Mouse (Mus musculus): ENCODE results near the gene Mrpl2.

The Mrpl2 gene

DNA sequence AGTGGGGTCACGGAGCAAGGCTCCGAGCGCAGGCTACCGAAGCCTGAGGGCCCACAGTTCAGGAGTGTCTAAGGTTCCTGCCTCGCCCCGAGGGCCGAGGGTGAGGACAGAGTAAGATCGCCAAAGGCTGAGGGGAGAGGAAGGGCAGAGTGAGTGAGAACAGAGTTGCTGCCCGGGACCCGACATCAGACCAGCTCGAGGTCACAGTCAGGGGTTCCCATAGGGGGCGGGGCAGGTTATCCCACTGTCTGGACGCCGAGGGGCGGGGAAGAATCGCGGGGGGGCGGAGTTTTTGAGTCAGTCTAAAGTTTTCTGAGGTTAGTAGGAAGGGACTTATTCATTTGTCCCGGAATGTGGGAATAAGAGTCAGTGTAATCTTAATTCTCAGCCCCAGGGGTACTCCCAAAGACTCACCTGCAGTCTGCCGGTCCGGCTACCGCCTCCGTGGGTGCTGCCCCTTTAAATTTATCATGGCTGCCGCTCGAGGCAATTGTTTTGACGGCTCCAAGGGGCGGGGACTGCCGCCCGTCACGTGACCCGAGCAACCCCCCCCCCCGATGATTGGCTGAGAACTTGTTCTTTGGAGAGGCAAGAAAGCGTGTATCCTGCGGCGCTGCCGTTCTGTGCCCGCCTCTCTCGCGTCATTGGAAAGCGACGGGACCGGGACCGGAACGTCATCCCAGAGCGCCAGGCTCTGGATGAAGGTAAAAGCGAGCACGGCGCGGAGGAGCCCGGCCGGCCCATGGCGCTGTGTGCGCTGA, at the start of gene Mrpl2, which contains the start of gene Klc4:
TSS of gene Mrpl2 (plus strand) at position 669 of the 761 bp plus-strand sequence.
TSS of gene Klc4 (minus strand) at position 462 of the 761 bp plus-strand sequence.
- peak; percentile 98 for DNase-seq (ENCODE audit: low spot score in 2 of 2)

DNA sequence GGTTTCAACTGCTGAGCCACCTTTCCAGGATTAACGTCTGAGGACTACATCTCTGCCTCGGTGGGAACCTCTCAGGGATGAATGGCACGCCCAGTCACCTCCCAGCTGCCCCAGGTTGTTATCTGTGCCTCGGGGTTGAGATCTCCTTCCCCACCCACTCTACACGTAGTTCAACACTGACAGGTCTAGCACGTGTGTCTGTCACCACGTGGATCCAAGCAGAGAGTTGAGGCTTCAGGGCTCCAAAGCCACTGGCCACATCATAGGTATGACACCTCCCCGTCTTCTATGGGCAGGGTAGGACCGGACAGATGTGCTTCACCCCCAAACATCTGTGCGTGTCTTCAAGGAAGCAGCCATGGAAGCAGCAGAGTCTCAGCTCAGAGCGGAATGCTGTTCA, 48.1 kb upstream of the Mrpl2 start:
- no peak for DNase-seq (ENCODE audit: low spot score in 2 of 2)

DNA sequence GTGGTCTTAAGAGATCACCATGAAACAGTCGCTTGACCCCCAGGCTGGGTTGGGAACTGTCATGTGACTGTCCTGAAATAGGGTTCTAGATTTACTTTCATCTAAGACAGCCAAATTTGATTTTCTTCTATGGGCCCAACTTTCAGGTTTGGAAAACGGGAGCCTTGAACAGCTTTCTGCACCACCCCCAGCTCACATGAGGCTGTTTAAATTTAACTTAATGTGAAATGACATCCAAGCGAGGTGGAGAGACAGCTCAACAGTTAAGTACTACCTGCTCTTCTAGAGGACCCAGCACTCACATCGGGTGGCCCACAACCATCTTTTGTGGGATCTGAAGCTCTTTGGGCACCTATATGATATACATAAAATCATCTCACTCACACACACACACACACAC, 47.1 kb upstream of the Mrpl2 start:
- DNase-seq (ENCODE audit: low spot score in 2 of 2), result no peak

DNA sequence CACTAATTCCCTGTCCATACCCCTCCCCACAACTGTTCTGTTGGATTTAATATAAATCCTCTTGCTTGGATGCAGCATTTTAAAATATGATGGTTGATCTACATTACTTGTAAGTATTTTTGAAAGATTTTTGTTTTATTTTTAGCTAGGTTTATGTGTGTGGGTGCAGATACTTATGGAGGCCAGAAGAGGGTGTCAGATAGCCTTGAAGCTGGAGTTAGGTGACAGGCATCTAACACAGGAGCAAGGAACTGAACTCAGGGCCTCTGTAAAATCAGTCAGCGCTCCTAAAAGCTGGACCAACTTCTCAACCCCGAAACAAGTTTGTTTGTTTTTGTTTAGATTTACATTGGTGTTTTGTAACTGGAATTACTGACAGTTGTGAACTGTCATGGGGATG, 45.5 kb upstream of the Mrpl2 start:
- DNase-seq (ENCODE audit: low spot score in 2 of 2), result no peak

DNA sequence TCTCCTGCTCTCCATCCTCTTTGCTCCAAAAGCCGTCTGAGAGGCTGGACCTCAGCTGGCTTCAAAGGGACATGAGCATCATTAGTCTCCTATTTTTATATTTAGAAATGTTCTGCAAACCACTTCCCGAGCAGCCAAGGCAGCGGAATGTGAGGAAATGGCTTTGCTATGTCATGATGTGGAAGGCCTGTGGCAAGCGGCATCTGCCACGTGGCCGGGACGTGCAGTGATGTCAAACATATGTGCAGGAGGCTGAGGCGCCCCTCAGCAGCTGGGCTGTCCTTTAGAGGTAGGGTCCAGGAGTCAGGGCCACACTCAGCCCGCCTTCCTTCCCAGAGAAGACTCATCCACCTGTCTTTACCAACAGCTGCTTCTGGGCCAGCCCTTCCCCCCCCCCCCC, 43.8 kb upstream of the Mrpl2 start:
- no peak for DNase-seq (ENCODE audit: low spot score in 2 of 2)

DNA sequence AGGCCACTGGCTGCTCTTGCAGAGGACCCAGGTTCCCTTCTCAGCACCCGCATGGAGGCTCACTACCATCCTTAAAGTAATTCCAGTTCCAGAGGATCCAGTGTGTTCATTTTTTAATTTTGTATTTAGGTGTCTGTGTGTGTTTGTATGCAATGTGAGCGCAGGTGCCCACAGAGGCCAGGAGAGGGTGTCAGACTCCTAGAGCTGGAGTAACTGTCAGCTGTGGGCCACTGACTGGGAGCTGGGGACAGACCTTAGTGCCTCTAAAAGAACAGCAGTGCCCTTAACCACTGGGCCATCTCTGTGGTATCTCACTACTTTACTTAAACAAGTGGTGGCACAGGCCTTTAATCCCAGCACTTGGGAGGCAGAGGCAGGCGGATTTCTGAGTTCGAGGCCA, 42.8 kb upstream of the Mrpl2 start:
- no peak for DNase-seq (ENCODE audit: low spot score in 2 of 2)

DNA sequence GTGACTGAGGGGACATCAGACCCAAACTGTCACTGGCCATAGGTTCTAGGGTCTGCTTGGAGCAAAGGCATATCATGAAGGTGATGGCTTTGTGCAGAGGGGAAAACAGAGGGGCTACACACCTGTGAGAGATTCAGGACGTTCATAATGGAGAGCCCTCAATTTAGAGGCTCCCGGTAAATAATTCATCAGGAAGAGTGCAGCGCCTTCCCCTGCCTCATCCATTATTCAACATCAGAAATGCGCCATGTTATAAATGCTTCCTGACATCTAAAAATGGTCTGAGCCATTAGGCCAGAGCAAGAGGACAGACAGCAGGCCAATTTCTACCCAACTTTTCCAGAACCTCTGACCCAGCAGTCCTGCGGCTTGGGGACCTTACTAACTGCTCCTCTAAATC, 40.9 kb upstream of the Mrpl2 start:
- no peak for DNase-seq (ENCODE audit: low spot score in 2 of 2)

DNA sequence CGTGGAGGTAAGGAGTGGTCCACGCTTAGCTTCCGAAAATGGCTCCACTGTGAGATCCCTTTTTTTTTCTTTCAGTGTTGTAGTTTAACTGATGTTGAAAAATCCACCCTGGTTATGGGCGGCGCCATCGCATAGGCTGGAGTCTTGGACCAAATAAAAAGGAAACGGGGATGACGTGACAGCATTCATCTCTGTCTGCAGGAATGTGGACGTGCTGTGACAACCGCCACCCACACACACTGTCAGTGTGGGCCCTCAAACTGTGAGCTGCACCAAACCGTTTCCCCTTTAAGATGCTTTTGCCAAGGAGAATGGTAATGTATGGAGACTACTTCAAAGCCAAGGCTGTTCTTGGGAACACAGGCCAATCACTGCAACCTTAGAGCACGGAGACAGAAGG, 40.0 kb upstream of the Mrpl2 start:
- DNase-seq (ENCODE audit: low spot score in 2 of 2), result no peak

DNA sequence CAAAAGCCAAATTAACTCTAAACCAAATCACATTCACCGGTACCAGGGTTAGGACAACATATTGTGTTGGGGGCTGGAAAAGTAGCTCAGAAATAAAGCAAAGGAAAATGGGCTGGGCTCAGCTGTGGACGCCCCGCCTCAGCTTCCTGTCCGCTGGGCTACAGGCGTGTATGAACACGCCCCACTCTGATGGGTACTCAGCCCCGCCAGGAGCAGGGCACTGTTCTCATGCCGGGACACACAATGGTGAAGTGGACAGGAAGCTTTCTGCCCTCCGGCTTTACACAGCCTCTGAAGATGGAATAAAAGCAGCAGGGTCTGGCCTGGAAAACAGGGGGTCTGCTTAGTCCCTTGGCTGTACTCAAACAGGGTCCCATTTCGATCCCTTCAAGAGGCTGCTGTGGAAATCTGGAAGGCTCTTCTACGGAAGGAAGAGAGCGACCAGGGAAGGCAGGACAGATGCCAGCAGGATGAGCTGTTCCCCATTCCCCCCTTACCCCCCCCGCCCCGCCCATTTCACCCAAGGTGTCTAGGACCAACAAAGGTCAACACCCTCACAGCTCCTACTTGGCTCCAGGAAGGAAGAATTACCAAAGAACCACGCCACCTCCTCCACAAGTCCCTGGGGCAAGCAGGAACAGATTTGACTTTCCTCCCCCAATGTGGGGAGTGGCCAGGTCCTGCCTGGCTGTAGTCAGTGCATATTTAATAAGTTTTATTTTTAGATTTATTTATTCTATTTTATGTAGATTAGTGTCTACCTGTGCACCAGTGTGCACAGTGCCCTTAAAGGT, 36.1 kb upstream of the Mrpl2 start:
- no peak for DNase-seq (ENCODE audit: low spot score in 2 of 2)

DNA sequence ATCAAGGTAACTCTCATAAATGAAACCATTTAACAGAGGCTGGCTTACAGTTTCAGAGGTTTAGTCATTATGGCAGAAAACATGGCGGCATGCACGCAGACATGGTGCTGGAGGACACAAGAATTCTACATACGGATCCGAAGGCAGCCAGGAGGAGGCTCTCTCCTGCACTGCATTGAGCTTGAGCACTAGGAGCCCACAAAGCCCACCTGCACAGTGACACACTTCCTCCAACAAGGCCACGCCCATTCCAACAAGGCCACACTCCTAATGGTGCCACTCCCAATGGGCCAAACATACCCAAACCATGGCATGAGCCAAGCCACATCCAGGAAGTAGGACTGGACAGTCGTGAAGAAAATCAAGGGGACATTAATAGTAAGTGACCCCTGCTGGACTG, 34.7 kb upstream of the Mrpl2 start:
- no peak for DNase-seq (ENCODE audit: low spot score in 2 of 2)

DNA sequence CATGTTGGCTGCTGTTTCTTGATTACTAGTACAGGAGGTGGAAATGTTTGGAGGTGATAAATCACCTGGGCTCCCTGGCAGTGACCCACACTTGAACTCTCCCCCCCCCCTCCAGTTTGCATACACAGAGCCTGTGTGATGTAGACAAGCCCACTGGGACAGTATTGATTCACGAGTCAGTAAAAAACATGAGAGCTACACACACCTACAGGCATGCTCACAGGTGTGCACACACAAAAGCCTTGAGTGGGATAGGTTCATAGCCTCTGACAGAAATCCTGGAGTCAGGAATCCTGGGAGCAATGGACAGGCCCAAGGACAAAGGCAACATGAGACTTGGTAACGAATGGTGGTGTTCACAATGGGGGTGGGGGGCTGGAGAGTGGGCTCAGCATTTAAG, 33.8 kb upstream of the Mrpl2 start:
- no peak for DNase-seq (ENCODE audit: low spot score in 2 of 2)

DNA sequence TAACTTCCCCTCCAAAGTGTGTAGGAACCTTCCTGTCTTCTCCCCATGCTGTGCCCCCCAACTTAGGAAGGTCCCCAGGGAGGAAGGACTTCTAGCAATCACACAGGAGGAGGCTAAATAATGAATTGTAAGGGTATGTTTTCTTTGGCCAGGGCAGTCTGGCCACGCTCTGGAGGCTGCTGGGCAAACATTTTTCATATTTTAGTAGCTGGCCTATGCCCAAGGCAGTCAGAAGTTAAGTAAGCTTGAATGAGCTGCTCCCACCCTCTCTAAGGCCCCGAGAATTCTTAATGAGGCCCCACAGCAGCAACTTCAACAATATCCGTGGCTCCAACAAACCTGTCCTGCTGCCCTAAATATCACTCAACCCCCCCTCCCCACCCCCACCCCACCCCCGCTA, 33.2 kb upstream of the Mrpl2 start:
- DNase-seq (ENCODE audit: low spot score in 2 of 2), result no peak

DNA sequence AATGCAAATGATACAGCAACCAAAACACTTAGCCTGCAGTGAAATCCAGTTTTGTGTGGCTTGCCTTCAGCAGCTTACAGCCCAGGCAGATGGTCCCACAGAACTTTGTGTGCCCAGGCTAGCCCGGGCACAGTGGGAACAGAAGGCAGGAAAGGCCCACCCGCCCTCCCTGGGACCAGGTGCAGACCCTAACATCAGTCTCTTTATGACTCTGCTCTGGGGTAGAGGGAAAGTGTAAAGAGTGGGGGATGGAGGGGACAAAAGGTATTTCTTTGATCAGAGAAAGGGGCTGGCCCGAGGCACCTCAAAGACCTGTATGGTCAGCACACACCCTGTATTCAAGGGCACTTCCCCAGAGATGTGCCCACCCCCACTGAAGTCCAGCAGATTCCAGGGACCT, 32.8 kb upstream of the Mrpl2 start:
- DNase-seq (ENCODE audit: low spot score in 2 of 2), result no peak

DNA sequence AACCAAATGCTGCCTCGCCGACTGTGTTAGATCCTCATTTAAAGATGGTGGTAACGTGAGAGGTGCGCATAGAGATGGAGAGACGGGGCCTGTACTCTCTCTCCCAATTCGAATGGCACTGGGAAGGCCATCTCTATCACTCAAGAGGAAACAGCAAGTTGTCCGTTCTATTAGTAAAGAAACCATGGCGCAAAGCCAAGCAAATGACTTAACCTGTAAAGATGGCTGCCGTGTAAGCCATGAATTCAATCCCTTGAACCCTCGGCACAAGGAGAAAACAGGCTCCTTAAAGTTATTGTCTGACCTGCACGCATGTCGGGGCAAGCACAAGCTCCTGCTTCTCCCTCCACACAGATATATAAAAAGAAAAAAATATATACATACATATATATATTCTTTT, 28.2 kb upstream of the Mrpl2 start:
- DNase-seq (ENCODE audit: low spot score in 2 of 2), result no peak

DNA sequence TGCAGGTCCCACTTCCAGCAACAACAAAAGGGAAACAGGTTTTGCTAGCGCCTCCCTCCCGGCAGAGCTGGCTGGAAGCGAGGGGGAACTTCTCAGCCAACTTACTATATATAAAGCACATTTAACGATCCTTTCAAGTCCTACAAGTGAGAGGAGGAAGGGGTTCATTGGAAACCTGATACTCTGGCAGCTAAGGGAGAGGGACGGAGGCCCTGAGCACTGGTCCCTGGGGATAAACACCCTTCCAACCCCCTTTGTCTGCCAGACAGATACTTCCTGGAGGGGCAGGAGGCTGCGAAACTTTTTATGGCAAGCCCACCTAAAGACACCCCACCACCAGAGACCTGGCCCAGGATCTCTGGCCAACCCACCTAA, 27.6 kb upstream of the Mrpl2 start:
- no peak for DNase-seq (ENCODE audit: low spot score in 2 of 2)

DNA sequence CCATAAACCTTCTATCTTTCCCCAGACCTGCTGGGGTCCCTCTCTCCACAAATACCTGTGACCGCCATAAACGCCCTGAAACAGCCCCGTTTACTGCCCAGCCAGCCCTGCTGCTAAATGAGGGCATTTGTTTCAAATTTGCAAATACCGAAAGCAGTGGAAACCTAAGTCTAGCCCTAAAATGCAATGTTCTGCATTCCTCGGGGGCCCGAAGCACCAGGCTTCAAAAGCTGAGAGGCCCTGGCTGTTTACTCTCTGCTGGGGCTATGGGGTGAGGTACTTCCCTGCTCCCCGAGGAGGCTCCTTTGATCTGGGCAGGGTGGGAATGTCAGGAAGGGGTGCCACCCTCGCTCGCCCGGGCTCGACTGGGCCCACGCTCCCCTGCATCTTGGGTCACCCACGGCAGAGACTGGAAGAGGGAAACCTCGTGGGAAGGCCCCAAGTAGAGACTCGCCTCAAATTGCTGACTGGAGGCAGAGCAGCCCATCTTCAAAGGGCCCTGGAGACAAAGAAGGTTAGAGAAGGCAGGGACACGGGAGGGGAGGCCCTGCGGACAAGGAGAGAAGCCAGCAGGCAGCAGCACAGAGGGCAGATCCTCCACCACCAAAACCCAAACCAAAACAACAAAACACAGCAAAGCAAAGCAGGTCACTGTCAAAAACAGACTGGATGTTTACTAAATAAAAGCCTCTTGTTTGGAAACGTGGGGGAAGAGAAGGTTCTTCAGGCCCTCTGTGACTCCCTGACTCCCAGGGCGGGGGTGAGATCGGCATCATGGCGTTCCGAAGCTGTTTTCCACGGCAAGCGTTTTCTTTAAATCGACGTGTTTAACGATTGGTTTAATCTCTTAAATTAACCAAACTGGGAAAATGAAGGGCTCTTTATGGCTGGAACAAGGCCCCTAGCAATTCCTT, 27.0 kb upstream of the Mrpl2 start:
- DNase-seq (ENCODE audit: low spot score in 2 of 2), result no peak

DNA sequence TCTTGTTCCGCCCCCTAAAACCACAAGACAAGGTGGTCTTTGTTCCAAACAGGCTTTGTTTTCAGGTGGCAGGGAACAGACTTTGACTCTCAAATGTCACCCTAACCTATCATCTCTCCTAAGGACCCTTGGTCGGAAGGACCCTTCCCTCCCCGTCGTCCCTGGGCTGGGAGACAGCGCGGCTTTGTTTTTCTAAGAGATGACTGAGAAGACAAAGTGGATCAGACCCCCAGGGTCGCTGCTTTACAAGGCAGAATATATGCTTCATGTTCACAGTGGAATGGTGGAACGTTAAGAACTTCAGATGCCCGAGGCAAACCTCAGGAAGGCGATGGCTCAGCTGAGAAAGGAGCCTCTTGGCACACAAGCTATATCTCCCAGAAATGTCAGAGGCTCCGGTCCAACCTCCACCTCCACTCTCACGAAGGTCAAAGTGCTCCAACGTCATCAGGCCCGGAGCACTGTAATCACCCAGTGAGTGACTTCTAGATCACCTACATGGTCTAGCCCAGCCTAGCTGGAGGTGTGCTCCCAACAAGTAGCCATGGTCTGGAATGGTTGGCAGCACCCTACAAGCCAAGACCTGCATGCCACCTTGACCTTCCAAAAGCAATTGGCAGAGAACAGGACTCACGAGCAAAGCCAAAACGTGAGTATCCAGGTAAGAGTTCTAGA, 26.2 kb upstream of the Mrpl2 start:
- DNase-seq (ENCODE audit: low spot score in 2 of 2), result no peak

DNA sequence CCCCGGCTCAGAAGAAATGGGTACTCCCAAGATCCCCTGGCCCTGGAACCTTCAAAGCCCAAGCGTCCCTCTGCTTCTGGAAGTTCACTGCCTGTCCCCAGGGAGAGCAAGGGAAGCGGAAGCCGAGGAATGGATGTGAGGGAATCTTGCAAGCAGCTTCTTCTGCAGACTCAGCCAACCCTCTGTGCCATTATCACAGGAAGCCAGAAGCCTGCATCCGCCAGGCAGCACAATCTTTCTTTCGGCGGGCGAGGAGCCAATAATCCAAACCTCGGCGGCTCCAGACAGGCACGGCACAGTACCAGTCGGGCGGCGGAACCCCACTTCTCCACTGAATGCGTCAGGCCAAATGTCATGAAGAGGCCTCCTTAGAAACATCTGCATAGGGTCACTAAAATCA, 24.7 kb upstream of the Mrpl2 start:
- DNase-seq (ENCODE audit: low spot score in 2 of 2), result no peak

DNA sequence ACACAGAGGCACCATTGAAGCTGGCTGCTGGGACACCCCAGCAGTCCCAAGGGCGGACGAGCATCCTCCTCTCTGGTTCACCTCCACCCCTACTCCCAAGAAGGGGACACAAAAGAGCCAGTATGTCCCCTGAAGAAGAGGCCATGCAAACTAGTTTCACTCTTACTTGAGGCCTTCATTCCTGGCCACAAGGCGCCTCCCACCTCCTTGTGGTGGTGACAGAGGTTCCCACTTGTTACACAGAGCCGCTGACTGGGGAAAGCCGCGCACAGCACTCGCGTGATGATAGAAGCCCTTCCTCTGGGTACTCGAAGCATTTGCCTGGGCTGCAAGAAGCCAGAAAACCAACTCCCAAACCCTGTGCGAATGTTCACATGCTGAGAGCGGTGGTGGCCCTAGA, 23.8 kb upstream of the Mrpl2 start:
- no peak for DNase-seq (ENCODE audit: low spot score in 2 of 2)

DNA sequence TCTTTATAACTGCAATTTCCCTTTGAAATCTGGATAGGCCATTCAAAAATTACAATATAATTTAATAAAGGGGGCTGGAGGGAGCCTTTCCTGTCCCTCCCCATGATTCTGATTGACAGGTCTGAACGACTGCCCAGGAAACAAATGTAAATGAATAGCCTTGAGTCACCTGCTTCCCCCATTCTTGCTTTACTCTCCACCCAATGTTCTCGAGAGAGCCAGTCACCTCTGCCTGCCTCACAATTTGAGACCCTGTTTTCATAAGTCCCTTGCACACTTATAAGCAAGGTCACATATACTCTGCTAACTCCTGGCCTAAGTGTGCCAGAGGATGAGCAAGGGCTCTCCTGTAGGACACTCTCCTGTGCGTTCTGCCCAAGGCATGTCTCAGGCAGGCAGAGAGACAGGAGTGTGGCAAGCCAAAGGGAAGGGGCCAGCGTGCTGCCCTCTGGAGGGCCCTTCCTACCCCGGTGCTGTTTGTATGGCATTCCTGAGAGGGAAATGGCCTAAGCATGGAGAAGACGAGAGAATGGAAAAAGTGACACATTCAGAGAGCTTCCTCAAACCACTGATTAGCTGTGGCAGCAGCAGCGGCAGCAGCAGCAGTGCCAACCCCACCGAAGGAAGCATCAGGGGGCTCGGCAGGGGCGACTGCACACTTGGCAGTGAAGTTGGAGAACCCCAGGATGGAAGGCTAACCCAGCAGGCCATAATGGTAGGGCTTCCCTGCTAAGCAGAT, 22.0 kb upstream of the Mrpl2 start:
- no peak for DNase-seq (ENCODE audit: low spot score in 2 of 2)

DNA sequence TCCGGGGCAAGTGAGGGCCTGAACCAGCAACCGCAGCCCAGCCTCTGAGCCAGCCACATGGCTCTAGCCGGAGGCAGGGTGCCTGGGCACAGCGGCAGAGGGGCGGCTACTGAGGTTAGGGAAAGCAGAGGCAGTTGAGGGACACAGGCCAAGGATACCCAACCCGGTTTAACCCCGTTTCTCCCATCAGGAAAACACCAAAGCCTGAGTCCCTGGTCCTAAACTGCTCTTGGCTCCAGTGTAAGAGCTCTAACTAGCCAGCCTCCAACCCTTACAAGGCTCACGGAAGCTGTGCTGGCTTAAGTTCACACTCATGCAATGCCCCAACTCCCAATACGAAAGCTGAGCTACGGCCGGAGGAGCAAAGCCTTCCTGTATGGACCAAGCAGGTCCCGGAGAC, 21.4 kb upstream of the Mrpl2 start:
- DNase-seq (ENCODE audit: low spot score in 2 of 2), result no peak

Data from natural killer cell, adult 2 months (primary cell).